Mouse (Mus musculus) heart, adult 11 months (tissue): ENCODE measurements around the gene Glrp1.

Source experiments
- DNase-seq: peaks from one replicate; pipeline ENCODE4 v3.0.0; 2022

The Glrp1 gene

GRCm38 (mm10) chr1:88509789-88510188 lies at the start of gene Glrp1:
Gene Glrp1 (minus strand): TSS chr1:88510066.
- DNase-seq: no peak

GRCm38 (mm10) chr1:88559258-88559657 lies 49.4 kb upstream of the Glrp1 start:
- DNase-seq: peak; percentile 86

GRCm38 (mm10) chr1:88558793-88559192 lies 48.9 kb upstream of the Glrp1 start:
- DNase-seq: no peak

GRCm38 (mm10) chr1:88556401-88556800 lies 46.5 kb upstream of the Glrp1 start:
- no peak for DNase-seq

- DNase-seq: no peak
Measured at GRCm38 (mm10) chr1:88553500-88554187, 43.8 kb upstream of the Glrp1 start.

GRCm38 (mm10) chr1:88549263-88549662 lies 39.4 kb upstream of the Glrp1 start:
- DNase-seq: no peak

GRCm38 (mm10) chr1:88547172-88547571 lies 37.3 kb upstream of the Glrp1 start:
- no peak for DNase-seq

- no peak for DNase-seq
Measured at GRCm38 (mm10) chr1:88543608-88544007, 33.7 kb upstream of the Glrp1 start.

- peak; percentile 87 for DNase-seq
Measured at GRCm38 (mm10) chr1:88539823-88540222, 30.0 kb upstream of the Glrp1 start.

- DNase-seq: no peak
Measured at GRCm38 (mm10) chr1:88539256-88539655, 29.4 kb upstream of the Glrp1 start.

GRCm38 (mm10) chr1:88536308-88536707 lies 26.4 kb upstream of the Glrp1 start:
- no peak for DNase-seq

GRCm38 (mm10) chr1:88534091-88534490 lies 24.2 kb upstream of the Glrp1 start:
- no peak for DNase-seq

GRCm38 (mm10) chr1:88526161-88526560 lies 16.3 kb upstream of the Glrp1 start:
- no peak for DNase-seq

- DNase-seq: no peak
Measured at GRCm38 (mm10) chr1:88525622-88526021, 15.8 kb upstream of the Glrp1 start.

GRCm38 (mm10) chr1:88521170-88521747 lies 11.4 kb upstream of the Glrp1 start:
- DNase-seq: no peak

GRCm38 (mm10) chr1:88513613-88514012 lies 3.7 kb upstream of the Glrp1 start:
- DNase-seq: no peak

GRCm38 (mm10) chr1:88507886-88508285 lies 2.0 kb downstream of the Glrp1 start:
- no peak for DNase-seq

GRCm38 (mm10) chr1:88507214-88507613 lies 2.7 kb downstream of the Glrp1 start:
- DNase-seq: no peak

- no peak for DNase-seq
Measured at GRCm38 (mm10) chr1:88506412-88506811, 3.5 kb downstream of the Glrp1 start.

GRCm38 (mm10) chr1:88505697-88506096 lies 4.2 kb downstream of the Glrp1 start:
- DNase-seq: no peak

- no peak for DNase-seq
Measured at GRCm38 (mm10) chr1:88504531-88504945, 5.3 kb downstream of the Glrp1 start.

- DNase-seq: no peak
Measured at GRCm38 (mm10) chr1:88502822-88503221, 7.0 kb downstream of the Glrp1 start.

- DNase-seq: no peak
Measured at GRCm38 (mm10) chr1:88499230-88499737, 10.6 kb downstream of the Glrp1 start.

GRCm38 (mm10) chr1:88497407-88497806 lies 12.5 kb downstream of the Glrp1 start:
- no peak for DNase-seq

GRCm38 (mm10) chr1:88492415-88492814 lies 17.5 kb downstream of the Glrp1 start:
- no peak for DNase-seq
